Mouse (Mus musculus): ENCODE data around the gene Cbx7. TPM values are rescaled to one million over a fixed set of nuclear protein-coding genes. Genes with fewer than 3 reads are reported as not detected.

Cbx7 gene
- polyA plus RNA-seq, 1 experiment from 2014 or later: 5.0 TPM

DNA sequence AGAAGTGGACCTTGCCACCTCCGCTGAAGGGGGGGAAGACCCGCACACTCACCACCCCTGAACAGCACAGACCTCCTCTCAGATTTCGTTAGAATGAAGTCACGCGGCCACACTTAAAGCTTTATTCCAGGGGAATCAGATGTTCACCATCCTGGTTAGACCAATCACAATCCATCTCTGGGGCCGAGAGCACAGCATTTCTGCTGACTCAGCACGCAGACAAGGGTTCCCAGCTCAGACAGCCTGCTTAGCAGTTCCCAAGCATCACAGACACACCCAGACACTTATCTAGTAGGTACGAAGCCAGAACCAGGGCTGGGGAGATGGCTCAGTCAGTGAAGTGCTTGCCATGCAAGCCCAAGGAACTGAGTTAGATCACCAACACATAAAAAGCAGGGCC is 15.3 kb upstream of the Cbx7 start:
- H3K9me3 ChIP-seq (ENCODE audit: control insufficient read depth, low read length): no peaks in the 10 kb centered on the region
- no peak overlapping the region for H3K4me2 ChIP-seq (ENCODE audit: low read depth, low read length)
- no peak for ATAC-seq (ENCODE audit: low read depth)
- H3K4me3 ChIP-seq (ENCODE audit: low read depth, low read length): no peak overlapping the region
- no peak overlapping the region for H3K9ac ChIP-seq (replicated peaks; ENCODE audit: low read depth, low read length)
- no peaks in the 10 kb centered on the region for H3K36me3 ChIP-seq (ENCODE audit: control insufficient read depth, insufficient read depth, low read length)
- H3K27me3 ChIP-seq (ENCODE audit: control insufficient read depth, insufficient read depth, low read length): no peaks in the 10 kb centered on the region
- H3K4me1 ChIP-seq (ENCODE audit: control insufficient read depth, insufficient read depth, low read length): no peaks in the 10 kb centered on the region
- H3K27ac ChIP-seq (ENCODE audit: low read depth, low read length): no peak overlapping the region
- 81% methylated on average over 8 of the region's 8 CpGs for WGBS

DNA sequence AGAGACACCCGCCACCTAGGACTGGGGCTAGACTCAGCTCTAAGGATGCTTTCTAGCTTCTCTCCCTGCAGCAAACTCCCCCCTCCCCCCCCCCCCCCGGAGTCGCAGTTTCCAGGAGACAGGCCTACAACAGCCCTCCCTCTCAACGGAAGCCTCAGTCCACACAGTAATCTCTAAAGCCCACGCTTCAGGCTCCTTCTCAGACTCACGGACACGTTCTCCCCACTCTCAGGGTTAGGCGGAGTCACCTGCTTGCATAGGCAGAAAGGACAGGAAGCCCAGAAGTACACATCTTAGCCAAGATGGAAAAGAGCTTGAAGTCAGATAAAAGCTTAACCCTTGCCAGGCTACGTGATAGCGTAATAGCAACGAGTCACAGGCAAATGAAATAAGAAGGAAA is 14.6 kb upstream of the Cbx7 start:
- Histone ChIP-seq H3K9me3 (ENCODE audit: control insufficient read depth, low read length) (no peaks in the 10 kb centered on the region), H3K27me3 (ENCODE audit: control insufficient read depth, insufficient read depth, low read length) (no peaks in the 10 kb centered on the region), H3K4me1 (ENCODE audit: control insufficient read depth, insufficient read depth, low read length) (no peaks in the 10 kb centered on the region), H3K4me3 (ENCODE audit: low read depth, low read length) (no peak overlapping the region), H3K4me2 (ENCODE audit: low read depth, low read length) (no peak overlapping the region), H3K27ac (ENCODE audit: low read depth, low read length) (no peak overlapping the region), H3K36me3 (ENCODE audit: control insufficient read depth, insufficient read depth, low read length) (no peaks in the 10 kb centered on the region), H3K9ac (replicated peaks; ENCODE audit: low read depth, low read length) (no peak overlapping the region)
- no peak for ATAC-seq (ENCODE audit: low read depth)
- WGBS: 74% methylated on average over 11 of the region's 11 CpGs

DNA sequence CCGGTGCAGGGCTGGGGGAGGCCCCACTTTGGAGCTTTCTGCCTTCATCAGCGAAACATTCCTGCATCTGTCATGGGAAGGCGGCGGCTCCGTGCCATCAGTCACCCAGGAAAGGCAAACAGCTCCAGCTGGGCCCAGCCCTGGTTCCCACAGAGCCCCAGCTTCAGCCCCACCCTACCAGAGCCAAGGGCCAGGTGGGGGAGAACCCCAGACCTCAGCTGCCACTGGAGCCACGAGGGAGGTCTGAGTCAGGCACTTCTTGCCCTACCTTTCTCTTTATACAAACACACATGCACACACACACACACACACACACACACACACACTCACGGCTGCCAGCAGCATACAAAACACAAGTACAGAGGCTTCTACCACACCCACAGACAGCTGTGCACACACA is 13.2 kb upstream of the Cbx7 start:
- H3K27me3 ChIP-seq (ENCODE audit: control insufficient read depth, insufficient read depth, low read length): no peaks in the 10 kb centered on the region
- H3K9ac ChIP-seq (replicated peaks; ENCODE audit: low read depth, low read length): no peak overlapping the region
- H3K9me3 ChIP-seq (ENCODE audit: control insufficient read depth, low read length): no peaks in the 10 kb centered on the region
- H3K27ac ChIP-seq (ENCODE audit: low read depth, low read length): no peak overlapping the region
- H3K4me2 ChIP-seq (ENCODE audit: low read depth, low read length): no peak overlapping the region
- no peak overlapping the region for H3K4me3 ChIP-seq (ENCODE audit: low read depth, low read length)
- H3K4me1 ChIP-seq (ENCODE audit: control insufficient read depth, insufficient read depth, low read length): no peaks in the 10 kb centered on the region
- no peaks in the 10 kb centered on the region for H3K36me3 ChIP-seq (ENCODE audit: control insufficient read depth, insufficient read depth, low read length)
- WGBS: 37% methylated on average over 7 of the region's 7 CpGs
- ATAC-seq (ENCODE audit: low read depth): no peak

DNA sequence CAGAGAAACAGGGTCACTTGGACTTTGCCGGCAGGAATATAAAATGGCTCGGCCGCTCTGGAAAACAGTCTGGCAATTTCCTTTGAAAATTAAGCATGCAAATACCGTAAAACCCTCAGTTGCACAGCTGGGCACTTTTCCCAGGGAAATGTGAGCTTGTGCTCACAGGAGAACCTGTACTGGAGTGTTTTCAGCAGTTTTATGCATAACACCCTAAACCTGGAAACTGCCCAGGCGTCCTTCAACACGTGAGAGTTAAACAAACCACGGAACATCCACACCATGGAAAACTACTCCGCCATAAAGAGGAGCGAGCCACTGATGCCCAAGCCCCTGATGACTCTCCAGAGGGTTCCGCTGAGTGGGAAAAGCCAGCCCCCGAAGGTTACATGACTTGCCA is 9.8 kb upstream of the Cbx7 start:
- Histone ChIP-seq H3K4me2 (ENCODE audit: low read depth, low read length) (no peak overlapping the region), H3K9me3 (ENCODE audit: control insufficient read depth, low read length) (no peaks in the 10 kb centered on the region), H3K27me3 (ENCODE audit: control insufficient read depth, insufficient read depth, low read length) (no peaks in the 10 kb centered on the region), H3K4me1 (ENCODE audit: control insufficient read depth, insufficient read depth, low read length) (no peaks in the 10 kb centered on the region), H3K4me3 (ENCODE audit: low read depth, low read length) (no peak overlapping the region), H3K36me3 (ENCODE audit: control insufficient read depth, insufficient read depth, low read length) (no peaks in the 10 kb centered on the region), H3K27ac (ENCODE audit: low read depth, low read length) (no peak overlapping the region), H3K9ac (replicated peaks; ENCODE audit: low read depth, low read length) (no peak overlapping the region)
- ATAC-seq (ENCODE audit: low read depth): no peak
- 70% methylated on average over 11 of the region's 11 CpGs for WGBS

DNA sequence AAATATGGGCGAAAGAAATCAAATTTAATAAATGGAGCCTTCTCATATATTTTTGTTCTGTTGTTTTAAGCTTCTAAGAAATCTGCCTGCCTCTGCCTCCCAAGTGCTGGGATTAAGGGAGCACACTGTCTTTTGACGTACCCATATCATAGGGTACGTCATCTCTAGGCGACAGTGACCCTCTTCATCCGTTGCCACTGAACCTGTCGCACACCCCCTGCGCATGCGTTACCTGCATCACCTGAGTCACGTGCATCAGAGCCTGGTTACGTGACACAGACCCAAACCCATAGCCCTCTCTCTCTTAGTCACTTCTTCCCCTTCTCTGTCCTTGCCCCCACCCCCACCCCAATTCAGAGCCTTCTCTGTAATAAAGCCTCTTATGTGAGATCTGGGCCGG is 1.3 kb upstream of the Cbx7 start:
- H3K27ac ChIP-seq (ENCODE audit: low read depth, low read length): no peak overlapping the region
- ATAC-seq (ENCODE audit: low read depth): no peak

GRCm38 (mm10) chr15:79970491-79970890 is 428 bp downstream of the Cbx7 start:
- H3K36me3 ChIP-seq (ENCODE audit: control insufficient read depth, insufficient read depth, low read length): no peaks in the 10 kb centered on the region
- H3K9me3 ChIP-seq (ENCODE audit: control insufficient read depth, low read length): no peaks in the 10 kb centered on the region
- H3K27me3 ChIP-seq (ENCODE audit: control insufficient read depth, insufficient read depth, low read length): no peaks in the 10 kb centered on the region
- no peak for ATAC-seq (ENCODE audit: low read depth)
- no peaks in the 10 kb centered on the region for H3K4me1 ChIP-seq (ENCODE audit: control insufficient read depth, insufficient read depth, low read length)
- H3K4me3 ChIP-seq (ENCODE audit: low read depth, low read length): no peak overlapping the region
- no peak overlapping the region for H3K9ac ChIP-seq (replicated peaks; ENCODE audit: low read depth, low read length)
- WGBS: 96% methylated on average over 18 of the region's 18 CpGs
- no peak overlapping the region for H3K4me2 ChIP-seq (ENCODE audit: low read depth, low read length)
- no peak overlapping the region for H3K27ac ChIP-seq (ENCODE audit: low read depth, low read length)

More for the DNA sequence above, 1.3 kb upstream of the Cbx7 start:
- Histone ChIP-seq H3K36me3 (ENCODE audit: control insufficient read depth, insufficient read depth, low read length) (no peaks in the 10 kb centered on the region), H3K9me3 (ENCODE audit: control insufficient read depth, low read length) (no peaks in the 10 kb centered on the region), H3K4me2 (ENCODE audit: low read depth, low read length) (no peak overlapping the region), H3K9ac (replicated peaks; ENCODE audit: low read depth, low read length) (no peak overlapping the region), H3K27me3 (ENCODE audit: control insufficient read depth, insufficient read depth, low read length) (no peaks in the 10 kb centered on the region), H3K4me1 (ENCODE audit: control insufficient read depth, insufficient read depth, low read length) (no peaks in the 10 kb centered on the region), H3K4me3 (ENCODE audit: low read depth, low read length) (no peak overlapping the region)
- 99% methylated on average over 11 of the region's 11 CpGs for WGBS

GRCm38 (mm10) chr15:79967346-79967745 is 3.6 kb downstream of the Cbx7 start:
- no peak overlapping the region for H3K4me3 ChIP-seq (ENCODE audit: low read depth, low read length)
- H3K9ac ChIP-seq (replicated peaks; ENCODE audit: low read depth, low read length): no peak overlapping the region
- H3K4me1 ChIP-seq (ENCODE audit: control insufficient read depth, insufficient read depth, low read length): no peaks in the 10 kb centered on the region
- H3K4me2 ChIP-seq (ENCODE audit: low read depth, low read length): no peak overlapping the region
- H3K27me3 ChIP-seq (ENCODE audit: control insufficient read depth, insufficient read depth, low read length): no peaks in the 10 kb centered on the region
- no peak overlapping the region for H3K27ac ChIP-seq (ENCODE audit: low read depth, low read length)
- no peaks in the 10 kb centered on the region for H3K9me3 ChIP-seq (ENCODE audit: control insufficient read depth, low read length)
- no peak for ATAC-seq (ENCODE audit: low read depth)
- no peaks in the 10 kb centered on the region for H3K36me3 ChIP-seq (ENCODE audit: control insufficient read depth, insufficient read depth, low read length)
- WGBS: 75% methylated on average over 6 of the region's 6 CpGs

DNA sequence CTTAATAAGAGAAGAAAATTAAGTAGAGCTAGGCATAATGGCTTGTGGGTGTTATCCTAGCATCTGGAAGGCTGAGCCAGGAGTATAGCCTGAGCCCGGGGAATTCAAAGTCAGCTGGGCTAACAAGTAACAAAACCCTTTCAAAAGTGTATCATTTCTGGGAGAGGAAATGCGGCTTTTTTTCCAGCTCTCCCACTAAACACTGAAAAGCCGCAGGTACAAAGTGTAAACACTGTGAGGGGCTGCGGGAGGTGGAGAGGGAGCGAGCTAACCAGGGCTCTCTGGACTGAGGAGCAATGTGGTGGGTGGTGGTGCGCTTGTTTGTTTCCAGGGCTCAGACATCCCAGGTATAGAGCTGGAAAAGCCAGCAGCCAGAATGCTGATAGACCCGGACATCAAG is 6.5 kb downstream of the Cbx7 start:
- Histone ChIP-seq H3K4me2 (ENCODE audit: low read depth, low read length) (no peak overlapping the region), H3K9me3 (ENCODE audit: control insufficient read depth, low read length) (no peaks in the 10 kb centered on the region), H3K4me3 (ENCODE audit: low read depth, low read length) (no peak overlapping the region), H3K36me3 (ENCODE audit: control insufficient read depth, insufficient read depth, low read length) (no peaks in the 10 kb centered on the region), H3K27ac (ENCODE audit: low read depth, low read length) (no peak overlapping the region), H3K27me3 (ENCODE audit: control insufficient read depth, insufficient read depth, low read length) (no peaks in the 10 kb centered on the region), H3K4me1 (ENCODE audit: control insufficient read depth, insufficient read depth, low read length) (no peaks in the 10 kb centered on the region), H3K9ac (replicated peaks; ENCODE audit: low read depth, low read length) (no peak overlapping the region)
- no peak for ATAC-seq (ENCODE audit: low read depth)
- 94% methylated on average over 7 of the region's 7 CpGs for WGBS

GRCm38 (mm10) chr15:79962661-79963060 is 8.3 kb downstream of the Cbx7 start:
- Histone ChIP-seq H3K36me3 (ENCODE audit: control insufficient read depth, insufficient read depth, low read length) (no peaks in the 10 kb centered on the region), H3K4me1 (ENCODE audit: control insufficient read depth, insufficient read depth, low read length) (no peaks in the 10 kb centered on the region), H3K27me3 (ENCODE audit: control insufficient read depth, insufficient read depth, low read length) (no peaks in the 10 kb centered on the region), H3K27ac (ENCODE audit: low read depth, low read length) (no peak overlapping the region), H3K9me3 (ENCODE audit: control insufficient read depth, low read length) (no peaks in the 10 kb centered on the region), H3K9ac (replicated peaks; ENCODE audit: low read depth, low read length) (no peak overlapping the region), H3K4me3 (ENCODE audit: low read depth, low read length) (no peak overlapping the region), H3K4me2 (ENCODE audit: low read depth, low read length) (no peak overlapping the region)
- no peak for ATAC-seq (ENCODE audit: low read depth)
- 91% methylated on average over 18 of the region's 18 CpGs for WGBS

All from neural tube, embryonic 14.5 days (tissue).